Mouse (Mus musculus): ENCODE measurements around the gene Mgat5. TPM values are rescaled to one million over a fixed set of nuclear protein-coding genes. Genes with fewer than 3 reads are reported as not detected.

Gene Mgat5
- 25.0 TPM for polyA plus RNA-seq (2017; shearing (Covaris generic))

DNA sequence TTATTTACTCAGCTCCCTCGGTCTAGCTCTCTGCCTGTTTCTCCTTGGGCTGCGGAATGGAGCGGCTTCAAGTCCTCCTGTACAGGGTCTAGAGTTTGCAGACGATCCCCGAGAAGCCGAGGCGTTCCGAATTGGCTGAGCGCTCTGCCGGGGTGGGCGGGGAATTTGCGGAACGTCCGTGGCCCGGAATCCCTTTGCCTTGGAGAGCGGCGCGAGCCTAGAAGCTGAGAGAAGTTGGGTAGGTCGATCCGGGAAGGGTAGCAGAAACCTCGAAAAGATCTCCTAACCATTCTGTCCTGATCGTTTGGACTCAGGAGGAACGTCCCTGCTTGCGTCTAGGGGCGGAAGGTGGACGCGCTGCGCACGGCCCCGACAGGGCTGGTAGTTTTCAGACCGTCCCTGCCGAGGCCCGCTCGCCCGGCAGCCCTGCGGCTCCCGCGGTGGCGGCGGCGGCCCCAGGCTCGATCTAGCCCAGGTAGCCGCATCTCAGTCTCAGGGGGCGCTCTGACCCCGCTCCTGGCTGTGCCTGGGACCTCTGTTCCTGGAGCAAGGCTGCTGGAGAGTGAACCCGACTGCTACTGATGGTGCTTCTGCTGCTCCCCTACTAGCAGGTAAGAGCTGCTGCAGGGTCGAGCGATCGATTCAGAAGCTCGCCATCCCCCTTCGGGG is at the start of gene Mgat5:
Gene Mgat5, plus strand, starts transcription at position 199 of the 669 bp plus-strand sequence.

Measured in CD4-positive, CD25-positive, alpha-beta regulatory T cell (primary cell).